ENCODE assay signal across 13 mouse cellular contexts in the genomic region with DNA sequence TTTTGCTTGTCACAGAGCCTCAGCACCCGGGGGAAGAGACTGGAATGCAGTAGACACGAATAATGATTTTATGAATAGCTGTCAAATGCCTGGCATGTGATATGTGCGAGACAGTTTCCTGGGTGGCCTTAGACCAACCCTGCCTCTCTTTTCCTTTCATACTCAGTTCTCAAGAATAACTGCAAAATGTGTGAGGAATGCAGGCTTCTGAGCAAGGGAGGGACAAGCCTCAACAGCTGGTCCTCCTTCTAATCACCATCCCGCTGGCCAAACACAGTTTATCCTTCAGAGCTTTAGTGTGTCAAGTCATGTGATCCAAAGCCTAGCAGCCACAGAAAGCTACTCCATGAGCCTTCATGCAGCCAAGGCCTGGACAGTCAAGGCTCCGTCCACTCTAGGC.
DNase-seq lines count a peak whose midpoint lies in the region; ATAC-seq and TF ChIP-seq lines count a peak whose summit lies in the region.
"Had no signal": no experiment of that assay in that cellular context is flagged by ENCODE, and none has a peak within 500 bp of the region (broad histone marks: within the 10 kb centered on the region; RNA-seq: fewer than 3 reads in every experiment).

No protein-coding gene starts in this region.

- ATAC-seq in heart, embryonic 11.5 days (replicated peaks; ENCODE audit: insufficient number of reproducible peaks, low FRiP score, low TSS enrichment): no peak
- peak; percentile 56 for ATAC-seq in limb, embryonic 12.5 days (ENCODE audit: insufficient number of reproducible peaks, insufficient read depth, low FRiP score, low TSS enrichment, low read depth)
- ATAC-seq in midbrain, embryonic 14.5 days (ENCODE audit: low FRiP score, low TSS enrichment): no peak

- peak; percentile 16 to 21 for DNase-seq in heart, postnatal 10 days
- DNase-seq in limb, embryonic 10.5 days (ENCODE audit: low spot score): no peak
- DNase-seq in lung, adult 2 months: peak; percentile 15
- DNase-seq in retina, embryonic 14.5 days (ENCODE audit: low spot score): peak; percentile 22
- DNase-seq in thymus, postnatal 36 days: no peak
- no peak for DNase-seq in midbrain, embryonic 14.5 days
- DNase-seq: adrenal gland, postnatal 14 days had no signal

- H3K9ac ChIP-seq in heart, embryonic 11.5 days (ENCODE audit: low read depth, low read length): no peak overlapping the region
- H3K9ac ChIP-seq in limb, embryonic 12.5 days (replicated peaks): no peak overlapping the region
- no peak overlapping the region for H3K9ac ChIP-seq in midbrain, embryonic 14.5 days (replicated peaks; ENCODE audit: low read length)
- H3K9ac ChIP-seq: embryonic facial prominence, embryonic 15.5 days; heart, embryonic 15.5 days; liver, embryonic 15.5 days had no signal

- no peak for TF ChIP-seq CTCF in lung, adult 2 months (IDR thresholded peaks at IDR 0.05; ENCODE audit: insufficient read depth, low read length)

- H3K9me3 ChIP-seq in heart, embryonic 11.5 days (replicated peaks; ENCODE audit: control insufficient read depth, low read length): no peaks in the 10 kb centered on the region
- no peaks in the 10 kb centered on the region for H3K9me3 ChIP-seq in limb, embryonic 12.5 days
- H3K9me3 ChIP-seq in limb, embryonic 10.5 days (replicated peaks): no peaks in the 10 kb centered on the region
- H3K9me3 ChIP-seq in midbrain, embryonic 14.5 days (ENCODE audit: control insufficient read depth, low read length): no peaks in the 10 kb centered on the region
- H3K9me3 ChIP-seq: embryonic facial prominence, embryonic 15.5 days; heart, embryonic 15.5 days; liver, embryonic 15.5 days had no signal

- no peak overlapping the region for H3K27ac ChIP-seq in heart, embryonic 11.5 days (ENCODE audit: low read depth, low read length)
- H3K27ac ChIP-seq in limb, embryonic 12.5 days: no peak overlapping the region
- no peak overlapping the region for H3K27ac ChIP-seq in limb, embryonic 10.5 days
- no peak overlapping the region for H3K27ac ChIP-seq in midbrain, embryonic 14.5 days (replicated peaks; ENCODE audit: low read depth, low read length)
- H3K27ac ChIP-seq: embryonic facial prominence, embryonic 15.5 days; heart, embryonic 15.5 days; liver, embryonic 15.5 days had no signal

- H3K36me3 ChIP-seq in heart, embryonic 11.5 days (ENCODE audit: control insufficient read depth, insufficient read depth, low read length): no peaks in the 10 kb centered on the region
- H3K36me3 ChIP-seq in limb, embryonic 12.5 days: no peaks in the 10 kb centered on the region
- H3K36me3 ChIP-seq in limb, embryonic 10.5 days: no peaks in the 10 kb centered on the region
- H3K36me3 ChIP-seq in midbrain, embryonic 14.5 days (ENCODE audit: control insufficient read depth, insufficient read depth, low read length): no peaks in the 10 kb centered on the region
- H3K36me3 ChIP-seq: embryonic facial prominence, embryonic 15.5 days; heart, embryonic 15.5 days; liver, embryonic 15.5 days had no signal

- no peak overlapping the region for H3K4me3 ChIP-seq in heart, embryonic 11.5 days (ENCODE audit: low read depth, low read length)
- no peak overlapping the region for H3K4me3 ChIP-seq in limb, embryonic 12.5 days (replicated peaks)
- H3K4me3 ChIP-seq in limb, embryonic 10.5 days: no peak overlapping the region
- H3K4me3 ChIP-seq in lung, adult 2 months (replicated peaks; ENCODE audit: extremely low read depth, low read depth, low read length): no peak overlapping the region
- no peak overlapping the region for H3K4me3 ChIP-seq in midbrain, embryonic 14.5 days (replicated peaks; ENCODE audit: low read depth, low read length)
- H3K4me3 ChIP-seq: embryonic facial prominence, embryonic 15.5 days; heart, embryonic 15.5 days; liver, embryonic 15.5 days had no signal

- 59% methylated on average over 5 of the region's 5 CpGs for WGBS in heart, embryonic 11.5 days (ENCODE audit: insufficient replicate concordance)
- WGBS in limb, embryonic 12.5 days: 74% methylated on average over 5 of the region's 5 CpGs
- WGBS in limb, embryonic 10.5 days: 79% methylated on average over 5 of the region's 5 CpGs
- WGBS in lung, adult 2 months: 41% methylated on average over 5 of the region's 5 CpGs
- WGBS in midbrain, embryonic 14.5 days: 65% methylated on average over 5 of the region's 5 CpGs

- TF ChIP-seq POLR2A in lung, adult 2 months (IDR thresholded peaks at IDR 0.05; ENCODE audit: borderline replicate concordance, extremely low read depth, low read depth, low read length): no peak

- intact Hi-C loops in heart, postnatal 10 days (cut with DNase I): no loop called here

- no peak overlapping the region for H3K4me2 ChIP-seq in heart, embryonic 11.5 days
- H3K4me2 ChIP-seq in limb, embryonic 12.5 days: no peak overlapping the region
- H3K4me2 ChIP-seq in midbrain, embryonic 14.5 days (ENCODE audit: low read length): no peak overlapping the region
- H3K4me2 ChIP-seq: embryonic facial prominence, embryonic 15.5 days; heart, embryonic 15.5 days; liver, embryonic 15.5 days; midbrain, embryonic 11.5 days had no signal

- no peaks in the 10 kb centered on the region for H3K27me3 ChIP-seq in heart, embryonic 11.5 days (ENCODE audit: control insufficient read depth, insufficient read depth, low read length)
- no peaks in the 10 kb centered on the region for H3K27me3 ChIP-seq in limb, embryonic 12.5 days
- H3K27me3 ChIP-seq in limb, embryonic 10.5 days (ENCODE audit: low read depth, poor library complexity, severe bottlenecking): no peaks in the 10 kb centered on the region
- no peaks in the 10 kb centered on the region for H3K27me3 ChIP-seq in midbrain, embryonic 14.5 days (ENCODE audit: control insufficient read depth, insufficient read depth, low read length)
- H3K27me3 ChIP-seq: embryonic facial prominence, embryonic 15.5 days; heart, embryonic 15.5 days; liver, embryonic 15.5 days had no signal

- H3K4me1 ChIP-seq in heart, embryonic 11.5 days (ENCODE audit: control insufficient read depth, insufficient read depth, low read length): no peaks in the 10 kb centered on the region; the same call in 1 of the 2 replicates
- H3K4me1 ChIP-seq in limb, embryonic 12.5 days (replicated peaks): no peaks in the 10 kb centered on the region
- peaks cover 7% of the 10 kb centered on the region for H3K4me1 ChIP-seq in limb, embryonic 10.5 days
- H3K4me1 ChIP-seq in lung, adult 2 months (ENCODE audit: control insufficient read depth, insufficient read depth, low read length): no peaks in the 10 kb centered on the region
- no peaks in the 10 kb centered on the region for H3K4me1 ChIP-seq in midbrain, embryonic 14.5 days (ENCODE audit: control insufficient read depth, insufficient read depth, low read length)
- H3K4me1 ChIP-seq: embryonic facial prominence, embryonic 15.5 days; liver, embryonic 15.5 days had no signal

Comparison
In these comparisons a context has a peak if more than half of its experiments do, and no peak if none do; other contexts are left out.
1. DNase-seq: peak in heart, postnatal 10 days (2 of 2), lung, adult 2 months (single experiment) and retina, embryonic 14.5 days (single experiment); none in limb, embryonic 10.5 days (single experiment), thymus, postnatal 36 days (0 of 2) and midbrain, embryonic 14.5 days (single experiment).